Mouse (Mus musculus) liver, embryonic 14.5 days (tissue): ENCODE measurements at regions not wholly inside any gene's neighbourhood (a gene's known extent, or its start where the extent isn't known, plus 50 kb on each side); places are given as distances from the start of the nearest gene placed in this dataset.

Source experiments
- CTCF ChIP-seq: IDR thresholded peaks from 2 replicates; pipeline ENCODE4 v1.5.1; 2016; ENCODE audit warnings: antibody characterized with exemption, low read depth, control low read depth
- EP300 ChIP-seq: IDR thresholded peaks from 2 replicates; pipeline ENCODE4 v1.6.1; 2016; ENCODE audit warnings: antibody characterized with exemption, low read depth

GRCm38 (mm10) chr9:49954601-49955000 is 155.9 kb upstream of the Ncam1 start:
- TF ChIP-seq CTCF (no peak), EP300 (no peak)
